Mouse (Mus musculus): ENCODE data around the gene Sod2.

DNA sequence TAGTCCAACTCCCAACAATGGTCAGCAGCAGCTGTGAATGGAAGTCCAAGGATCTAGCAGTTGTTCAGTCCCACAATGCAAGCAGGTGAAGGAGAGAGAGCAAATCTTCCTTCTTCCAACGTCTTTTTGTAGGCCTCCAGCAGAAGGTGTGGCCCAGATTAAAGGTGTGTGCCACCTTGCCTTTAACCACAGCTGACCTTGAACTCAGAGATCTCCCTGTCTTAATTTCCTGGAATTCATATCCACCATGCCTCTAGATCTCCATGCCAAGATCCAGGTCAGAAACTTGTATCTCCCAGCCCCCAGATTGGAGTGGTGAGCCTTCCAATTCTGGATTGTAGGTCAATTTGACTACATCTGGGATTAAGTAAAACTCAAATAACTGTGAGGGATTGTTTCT, 12.6 kb upstream of the Sod2 start, which contains the start of gene Wtap:
- TF ChIP-seq TAL1 (IDR thresholded peaks at IDR 0.05; ENCODE audit: low read length) (no peak), GATA1 (IDR thresholded peaks at IDR 0.05; ENCODE audit: low read length) (no peak)
